Mouse (Mus musculus) kidney, adult 8-10 months (tissue): ENCODE data around the gene Nol6.
A peak's percentile ranks its signal among the peaks of the same experiment; 100 is the strongest.
"Not testable (repeated sequence)": the region's sequence is repeated elsewhere in the genome, so short reads cannot be mapped to it uniquely, and the experiment has no call there.

Experiments used
- DNase-seq, 2 experiments: peaks; one replicate each; pipeline ENCODE4 v3.0.0; 2022

Nol6 gene

GRCm38 (mm10) chr4:41116817-41117216 lies 7.4 kb downstream of the Nol6 start:
- no peak for DNase-seq

GRCm38 (mm10) chr4:41115793-41116192 lies 8.5 kb downstream of the Nol6 start:
- DNase-seq: no peak

- DNase-seq: no peak
These were observed 9.2 kb downstream of the Nol6 start for GRCm38 (mm10) chr4:41115074-41115473.

GRCm38 (mm10) chr4:41114358-41115070 lies 9.7 kb downstream of the Nol6 start:
- DNase-seq: no peak

- DNase-seq: no peak
These were observed 15.4 kb downstream of the Nol6 start for GRCm38 (mm10) chr4:41108717-41109425.

- no peak for DNase-seq
These were observed 16.8 kb downstream of the Nol6 start for GRCm38 (mm10) chr4:41107440-41107839.

- no peak for DNase-seq
These were observed 21.4 kb downstream of the Nol6 start for GRCm38 (mm10) chr4:41102901-41103300.

- DNase-seq: no peak
These were observed 23.3 kb downstream of the Nol6 start for GRCm38 (mm10) chr4:41100986-41101385.

GRCm38 (mm10) chr4:41098577-41098951 lies 25.7 kb downstream of the Nol6 start:
- peak in 1 of 2 experiments; percentile 38 for DNase-seq

- peak; percentile 60 to 76 for DNase-seq
These were observed 26.2 kb downstream of the Nol6 start, which contains the start of gene Aqp3 for GRCm38 (mm10) chr4:41097871-41098576. Gene Aqp3 (minus strand): TSS chr4:41098183.

GRCm38 (mm10) chr4:41097381-41097780 lies 26.9 kb downstream of the Nol6 start:
- peak; percentile 35 to 57 for DNase-seq

GRCm38 (mm10) chr4:41096794-41097193 lies 27.5 kb downstream of the Nol6 start:
- DNase-seq: no peak

GRCm38 (mm10) chr4:41096169-41096568 lies 28.1 kb downstream of the Nol6 start:
- peak; percentile 52 to 61 for DNase-seq

GRCm38 (mm10) chr4:41094361-41094760 lies 29.9 kb downstream of the Nol6 start:
- no peak for DNase-seq

GRCm38 (mm10) chr4:41092958-41093357 lies 31.3 kb downstream of the Nol6 start:
- no peak for DNase-seq

GRCm38 (mm10) chr4:41091391-41091790 lies 32.9 kb downstream of the Nol6 start:
- DNase-seq: no peak

GRCm38 (mm10) chr4:41089705-41090104 lies 34.5 kb downstream of the Nol6 start:
- no peak for DNase-seq

- no peak for DNase-seq
These were observed 35.1 kb downstream of the Nol6 start for GRCm38 (mm10) chr4:41089189-41089588.

- DNase-seq: no peak
These were observed 36.6 kb downstream of the Nol6 start for GRCm38 (mm10) chr4:41087459-41088298.

GRCm38 (mm10) chr4:41086947-41087346 lies 37.3 kb downstream of the Nol6 start:
- no peak for DNase-seq

GRCm38 (mm10) chr4:41084819-41085218 lies 39.4 kb downstream of the Nol6 start:
- DNase-seq: no peak

- DNase-seq: not testable (repeated sequence)
These were observed 41.5 kb downstream of the Nol6 start for GRCm38 (mm10) chr4:41082803-41083202.

GRCm38 (mm10) chr4:41081733-41082132 lies 42.5 kb downstream of the Nol6 start:
- DNase-seq: no peak
